Mouse (Mus musculus) kidney, embryonic 16.5 days (tissue): Measurements from ENCODE around the gene Agbl2. TPM values are rescaled to one million over a fixed set of nuclear protein-coding genes. Genes with fewer than 3 reads are reported as not detected.

ENCODE experiments used
- ATAC-seq: fragments of 200-750 bp; cut with Nextera tagmentation; 2 replicates; pipeline ENCODE4 v1.8.0; 2017; ENCODE audit warnings: moderate TSS enrichment; ENCODE audit not compliant: low FRiP score, low TSS enrichment
- H3K27ac ChIP-seq: fragments of 300-500 bp; sonication (generic); 2 replicates; pipeline ENCODE4 v1.5.1; 2014; ENCODE audit warnings: low read length
- H3K27me3 ChIP-seq: fragments of 300-500 bp; sonication (generic); 2 replicates; pipeline ENCODE4 v1.6.1; 2014; ENCODE audit warnings: low read length, control low read depth, mixed read lengths; ENCODE audit not compliant: insufficient read depth
- H3K36me3 ChIP-seq: fragments of 300-500 bp; sonication (generic); 2 replicates; pipeline ENCODE4 v1.6.1; 2014; ENCODE audit warnings: low read length, control low read depth, mixed read lengths; ENCODE audit not compliant: insufficient read depth
- H3K4me1 ChIP-seq: fragments of 300-500 bp; sonication (generic); 2 replicates; pipeline ENCODE4 v1.6.1; 2014; ENCODE audit warnings: low read length, control low read depth, mixed read lengths; ENCODE audit not compliant: insufficient read depth
- H3K4me2 ChIP-seq: fragments of 300-500 bp; sonication (generic); replicated peaks from 2 replicates; pipeline ENCODE4 v1.6.1; 2014; ENCODE audit warnings: low read depth, low read length
- H3K4me3 ChIP-seq: fragments of 300-500 bp; sonication (generic); 2 replicates; pipeline ENCODE4 v1.5.1; 2014; ENCODE audit warnings: mild to moderate bottlenecking, low read length
- H3K9ac ChIP-seq: fragments of 300-500 bp; sonication (generic); replicated peaks from 2 replicates; pipeline ENCODE4 v1.6.1; 2014; ENCODE audit warnings: low read length
- H3K9me3 ChIP-seq: fragments of 300-500 bp; sonication (generic); 2 replicates; pipeline ENCODE4 v1.6.1; 2016; ENCODE audit warnings: low read length, control low read depth
- whole genome bisulfite sequencing: fragments of 180-500 bp; shearing (Covaris S2); extraction: QIAGEN DNeasy Blood & Tissue Kit; methylation state at CpG from one replicate; pipeline ENCODE4 v1.1.7; 2014; 5-methylcytosine and 5-hydroxymethylcytosine counted together
- polyA plus RNA-seq: library from polyadenylated mRNA; unstranded; fragments of >200 nt; fragmentation: Nextera tagmentation; extraction: Ambion mirVana; gene quantifications from 2 replicates; pipeline ENCODE4 v1.2.1, GENCODE M21; 2015

Gene Agbl2
- polyA plus RNA-seq, 1 experiment from 2014 or later, result 0.71 TPM

GRCm38 (mm10) chr2:90879419-90879818 lies 96.9 kb downstream of the Agbl2 start:
- H3K27ac ChIP-seq, result no peak overlapping the region
- no peak overlapping the region for H3K9ac ChIP-seq
- H3K9me3 ChIP-seq, result no peaks in the 10 kb centered on the region
- H3K27me3 ChIP-seq, result no peaks in the 10 kb centered on the region
- no peak overlapping the region for H3K4me2 ChIP-seq
- H3K4me1 ChIP-seq, result no peaks in the 10 kb centered on the region
- no peak overlapping the region for H3K4me3 ChIP-seq
- ATAC-seq, result no peak
- H3K36me3 ChIP-seq, result no peaks in the 10 kb centered on the region

- no peak for ATAC-seq
- Histone ChIP-seq H3K36me3 (no peaks in the 10 kb centered on the region), H3K27me3 (0 out of 2 replicates have a peak, but pooled peaks cover 3% of the 10 kb centered on the region), H3K4me1 (peaks cover 3% of the 10 kb centered on the region; the same call in 1 of the 2 replicates), H3K9ac (no peak overlapping the region), H3K9me3 (no peaks in the 10 kb centered on the region), H3K27ac (no peak overlapping the region), H3K4me3 (no peak overlapping the region), H3K4me2 (no peak overlapping the region)
- 29% methylated on average over 6 of the region's 6 CpGs for WGBS
These were observed 97.7 kb downstream of the Agbl2 start for GRCm38 (mm10) chr2:90880144-90880785.

- no peak overlapping the region for H3K27ac ChIP-seq
These were observed 99.3 kb downstream of the Agbl2 start for GRCm38 (mm10) chr2:90881824-90882223.

More at GRCm38 (mm10) chr2:90881824-90882223, 99.3 kb downstream of the Agbl2 start:
- WGBS, result 80% methylated on average over 2 of the region's 2 CpGs
- peaks cover 11% of the 10 kb centered on the region for H3K27me3 ChIP-seq
- no peak overlapping the region for H3K4me2 ChIP-seq
- H3K36me3 ChIP-seq, result no peaks in the 10 kb centered on the region
- H3K4me1 ChIP-seq, result peaks cover 6% of the 10 kb centered on the region; the same call in 1 of the 2 replicates
- H3K4me3 ChIP-seq, result no peak overlapping the region
- H3K9ac ChIP-seq, result no peak overlapping the region
- ATAC-seq, result no peak
- no peaks in the 10 kb centered on the region for H3K9me3 ChIP-seq

Other genes starting within 250 kb of the Agbl2 start
- gene Ptprj, start 202.1 kb upstream of the Agbl2 start, polyA plus RNA-seq, result 7.0 and 7.4 TPM in 2 replicates
- 45.6 and 49.6 TPM in 2 replicates for gene Nup160, start 105.5 kb upstream of the Agbl2 start, polyA plus RNA-seq
- 82.2 and 120 TPM in 2 replicates for gene Fnbp4, start 37.4 kb upstream of the Agbl2 start, polyA plus RNA-seq
- gene Mtch2, start 64.4 kb downstream of the Agbl2 start, polyA plus RNA-seq, result 240 and 244 TPM in 2 replicates
- 6.5 and 7.0 TPM in 2 replicates for gene C1qtnf4, start 103.1 kb downstream of the Agbl2 start, polyA plus RNA-seq
- gene Kbtbd4, start 122.0 kb downstream of the Agbl2 start, polyA plus RNA-seq, result 46.8 and 50.2 TPM in 2 replicates
- gene Ndufs3, start 122.1 kb downstream of the Agbl2 start, polyA plus RNA-seq, result 246 and 251 TPM in 2 replicates
- 107 and 109 TPM in 2 replicates for gene Celf1, start 157.7 kb downstream of the Agbl2 start, polyA plus RNA-seq